Mouse (Mus musculus) B cell, adult 2 months (primary cell): ENCODE data around the gene Stt3b.

Experiments used
- DNase-seq, 2 experiments: peaks; one replicate each; pipeline ENCODE4 v3.0.0; 2022

Gene Stt3b

DNA sequence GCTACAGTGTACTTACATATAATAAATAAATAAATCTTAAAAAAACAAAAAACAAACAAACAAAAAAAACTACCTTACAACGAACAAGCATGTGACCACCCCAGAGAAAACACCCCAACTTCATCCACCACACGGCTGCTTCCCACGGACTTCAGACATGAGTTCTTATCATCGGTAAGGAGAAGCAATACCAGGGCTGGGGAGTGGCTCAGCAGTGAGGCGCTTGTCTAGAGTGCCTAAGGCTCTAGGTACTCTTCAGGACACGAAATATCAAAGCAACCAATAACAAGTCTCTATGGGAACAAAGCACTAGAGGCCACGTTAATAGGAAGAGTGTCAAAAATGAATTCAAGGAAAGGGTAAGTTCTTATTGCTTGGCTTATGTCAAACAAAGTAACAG, 49.8 kb downstream of the Stt3b start:
- DNase-seq = no peak

DNA sequence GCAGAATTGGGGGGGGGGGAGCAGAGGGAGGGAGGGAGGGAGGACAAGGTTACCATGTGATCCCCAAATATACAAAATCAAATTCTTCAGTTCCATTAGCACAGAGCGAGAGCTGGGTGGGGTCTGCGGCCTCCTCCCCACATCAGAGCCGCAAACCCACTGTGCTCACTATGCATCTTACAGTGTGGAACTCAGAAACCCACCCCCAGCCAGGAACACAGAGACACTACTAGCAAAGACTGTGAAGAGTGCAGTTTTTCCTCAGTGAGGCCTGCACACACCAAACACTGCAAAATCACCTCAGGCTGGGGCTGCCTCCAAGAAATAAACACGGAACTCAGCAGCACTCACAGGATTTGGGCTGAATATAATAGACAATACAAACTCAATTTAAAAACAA, 50.4 kb downstream of the Stt3b start:
- no peak for DNase-seq

DNA sequence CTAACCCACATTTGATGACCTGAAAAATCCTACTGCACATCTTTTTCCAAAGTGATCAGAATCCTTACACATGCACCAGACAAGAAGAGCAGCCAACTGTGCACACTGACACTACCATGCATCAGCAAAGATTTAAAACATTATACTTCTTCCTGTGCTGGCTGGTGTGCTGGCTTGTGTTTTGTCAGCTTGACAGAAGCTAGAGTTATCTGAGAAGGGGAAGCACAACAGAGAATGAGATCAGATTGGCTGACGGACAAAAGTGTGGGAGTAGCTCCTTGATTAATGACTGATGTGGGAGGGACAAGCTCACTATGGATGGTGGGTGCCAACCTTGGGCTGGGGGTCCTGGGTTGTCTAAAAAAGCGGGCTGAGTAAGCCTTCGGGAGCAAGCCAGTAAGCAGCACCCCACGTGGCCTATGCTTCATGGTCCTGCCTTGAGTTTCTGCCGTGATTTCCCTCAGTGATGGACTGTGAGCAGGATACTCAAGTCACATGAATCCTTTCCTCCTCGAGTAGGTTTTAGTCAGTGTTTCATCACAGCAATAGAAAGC, 52.4 kb downstream of the Stt3b start:
- no peak for DNase-seq

DNA sequence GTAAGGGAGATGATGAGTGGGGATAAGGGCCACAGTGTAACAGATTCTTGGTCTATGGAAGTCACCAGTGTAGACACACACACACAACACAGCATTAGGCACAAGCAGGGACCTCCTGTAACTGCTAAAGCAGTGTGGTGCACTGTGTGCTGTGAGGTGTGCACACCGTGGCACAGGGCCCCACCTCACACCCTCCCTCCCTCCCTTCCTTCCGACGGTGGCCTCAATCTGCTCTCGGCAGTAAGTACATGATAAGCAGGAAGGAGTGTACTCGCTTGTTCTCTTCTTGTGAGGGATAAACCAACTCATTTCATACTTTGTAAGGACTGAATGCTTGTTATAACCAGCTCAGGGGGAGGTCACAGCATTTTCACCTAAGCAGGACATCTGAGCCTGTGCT, 61.1 kb downstream of the Stt3b start:
- DNase-seq = no peak

DNA sequence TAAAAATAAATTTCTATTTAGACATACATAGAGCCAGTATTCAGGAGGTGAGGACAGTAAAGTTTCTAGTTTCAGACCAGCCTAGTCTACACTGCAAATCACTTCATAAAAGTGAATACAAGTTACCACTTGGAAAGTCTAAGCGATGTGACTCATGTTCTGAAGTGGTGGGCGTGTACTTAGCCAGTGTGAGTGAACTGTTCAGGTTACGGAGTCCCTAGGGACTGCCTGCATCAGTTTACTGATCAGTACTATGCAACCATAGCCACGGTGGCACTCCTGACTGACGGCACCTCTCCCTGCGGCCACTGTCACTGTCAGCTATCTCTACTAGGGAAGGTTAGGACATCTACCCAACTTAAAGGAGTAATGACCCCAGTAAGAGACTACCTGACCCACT, 65.1 kb downstream of the Stt3b start:
- DNase-seq = no peak

DNA sequence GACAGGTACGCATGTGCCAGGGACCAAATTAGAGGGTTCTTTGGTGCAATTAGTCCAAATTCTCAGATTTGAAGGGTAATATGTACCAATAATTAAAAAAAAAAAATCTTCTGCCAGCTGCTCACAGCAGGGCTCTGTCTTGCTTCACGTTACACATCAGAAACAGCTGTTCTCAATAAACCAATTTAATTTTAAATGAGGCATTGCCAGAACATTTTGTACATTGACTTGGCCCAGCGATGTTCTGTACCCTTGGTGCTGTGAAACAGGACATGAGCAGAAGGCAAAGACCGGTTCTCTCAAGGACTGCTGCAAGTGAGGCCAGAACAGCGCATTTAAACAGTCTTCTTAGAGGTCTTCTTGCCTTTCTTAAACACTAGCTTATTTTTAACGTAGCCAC, 66.6 kb downstream of the Stt3b start:
- DNase-seq = no peak

DNA sequence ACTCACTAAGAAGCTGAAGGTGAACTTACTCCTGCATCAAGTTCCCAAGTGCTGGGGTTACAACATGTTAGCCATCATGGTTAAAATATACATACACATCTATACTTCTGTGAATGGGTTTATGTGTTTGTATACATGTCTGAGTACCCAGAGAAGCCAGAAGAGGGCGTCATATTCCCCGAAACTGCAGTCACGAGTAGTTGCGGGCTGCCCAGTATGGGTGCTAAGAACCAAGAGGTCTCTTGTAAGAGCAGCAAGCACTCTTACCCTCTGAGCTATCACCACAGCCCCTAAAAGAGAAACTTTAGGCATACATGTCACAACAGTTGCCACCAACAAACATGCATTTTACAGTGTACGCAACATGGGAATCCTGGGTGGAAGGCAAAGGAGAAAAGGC, 70.4 kb downstream of the Stt3b start:
- no peak for DNase-seq

DNA sequence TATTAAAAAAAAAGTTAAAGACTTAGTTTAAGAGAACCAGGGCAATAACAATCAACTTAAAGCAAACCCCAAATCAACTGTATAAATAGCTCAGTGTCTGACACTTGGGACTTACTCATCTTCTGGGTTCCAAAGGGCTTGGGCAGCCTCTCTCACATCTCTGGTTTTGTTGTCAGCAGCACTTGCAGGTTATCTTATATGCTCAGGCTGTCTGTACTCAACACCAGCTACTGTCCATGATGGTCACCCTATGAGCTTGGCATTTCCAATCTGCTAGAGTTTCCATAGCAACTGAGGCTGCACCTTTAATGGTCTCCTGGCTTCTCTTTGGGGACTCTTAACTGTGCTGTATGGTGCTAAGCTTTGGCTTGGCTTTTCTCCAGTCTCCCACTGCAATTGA, 72.3 kb downstream of the Stt3b start:
- DNase-seq = no peak

DNA sequence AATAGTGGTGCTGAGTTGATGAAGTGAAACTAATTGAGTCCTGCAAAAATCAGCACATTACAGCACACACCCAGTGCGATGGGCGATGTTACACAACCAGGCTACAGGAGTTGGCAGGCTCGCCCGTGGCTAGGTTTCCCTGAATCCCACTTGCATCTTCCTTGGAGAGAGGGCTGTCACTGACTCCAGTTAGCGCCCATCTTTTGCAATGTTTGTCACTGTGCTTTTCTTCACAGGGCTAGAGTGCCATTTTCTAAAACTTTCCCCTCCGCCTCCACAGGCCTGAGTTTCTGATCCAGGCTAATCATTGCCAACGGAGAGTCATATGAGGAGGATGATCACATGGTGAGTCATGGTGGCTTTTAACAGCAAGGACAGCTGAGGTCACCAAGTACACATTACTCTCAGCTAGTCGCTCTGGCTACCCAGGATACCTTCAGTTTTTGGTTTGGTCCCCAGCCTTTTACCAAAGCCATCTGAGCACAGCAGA, 73.8 kb downstream of the Stt3b start:
- no peak for DNase-seq

DNA sequence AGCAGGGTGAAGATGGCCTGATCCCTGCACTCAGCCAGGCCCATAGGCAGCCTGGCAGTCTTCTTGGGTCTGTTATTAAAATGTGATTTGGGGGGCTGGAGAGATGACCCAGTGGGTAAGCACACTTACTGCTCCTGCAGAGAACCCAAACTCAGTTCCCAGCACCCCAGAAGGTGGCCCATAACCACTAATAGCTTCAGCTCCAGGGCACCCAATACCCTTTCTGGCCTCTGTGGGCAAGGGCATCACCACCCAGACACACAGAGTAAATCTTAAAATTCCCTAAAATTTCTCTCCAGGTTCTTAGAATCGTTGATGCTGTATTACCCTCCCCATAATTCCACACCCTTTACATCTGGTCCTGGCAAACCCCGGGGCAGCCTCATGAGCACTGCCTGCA, 75.7 kb downstream of the Stt3b start:
- DNase-seq = no peak

DNA sequence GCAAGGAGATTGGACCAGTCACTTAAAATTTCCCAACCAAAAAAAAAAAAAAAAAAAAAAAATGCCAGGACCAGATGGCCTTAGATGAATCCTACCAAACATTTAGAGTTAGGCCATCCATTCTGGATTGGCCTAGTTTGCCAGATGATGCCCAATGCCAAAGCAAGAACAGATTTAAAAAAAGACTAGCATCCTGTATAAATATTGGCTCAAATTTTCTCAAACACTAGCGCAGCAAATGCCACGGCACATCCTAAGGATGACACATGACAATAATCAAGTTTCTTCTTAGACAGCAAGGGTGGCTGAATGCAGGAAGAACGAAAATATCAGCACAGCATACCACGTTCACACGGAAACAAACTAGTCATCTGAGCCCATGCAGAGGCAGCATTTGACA, 76.5 kb downstream of the Stt3b start:
- no peak for DNase-seq

DNA sequence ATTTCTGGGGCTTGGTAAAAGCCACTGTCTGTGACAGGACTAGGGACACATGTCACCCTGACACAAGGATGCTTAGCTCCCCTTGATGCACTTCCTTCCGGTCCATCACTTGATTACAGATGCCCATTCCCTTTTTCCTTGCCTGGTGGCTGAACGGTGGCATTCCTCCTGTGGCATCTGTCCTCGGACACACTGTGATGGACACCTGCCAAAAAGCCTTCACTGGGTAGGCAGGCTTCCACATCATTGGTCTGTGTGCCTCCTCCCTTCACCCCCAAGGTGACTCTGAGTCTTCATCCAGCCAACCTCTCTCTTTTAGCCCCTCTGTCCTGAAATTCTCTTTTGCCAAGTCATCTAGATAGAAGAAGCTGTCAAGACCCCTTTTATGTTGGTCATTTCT, 78.7 kb downstream of the Stt3b start:
- DNase-seq = no peak

DNA sequence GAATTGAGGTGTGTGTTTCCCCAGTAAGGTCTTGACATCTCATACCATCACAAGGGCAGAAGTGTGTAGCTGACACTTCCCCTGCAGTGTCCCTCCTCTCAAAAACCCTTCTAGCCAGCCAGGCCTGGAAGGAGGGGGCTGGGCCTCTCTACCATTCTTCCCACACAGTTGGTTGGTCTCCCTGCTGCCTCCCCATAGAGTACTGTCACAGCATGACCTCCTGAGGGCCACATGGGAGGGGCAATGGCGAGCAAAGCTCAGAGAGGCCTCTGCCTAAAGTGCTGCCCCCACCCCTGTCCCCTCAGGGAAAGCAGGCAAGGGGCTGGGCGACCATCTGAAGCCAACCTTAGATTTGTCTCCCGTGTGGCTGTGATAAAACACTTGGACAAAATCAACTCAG, 80.1 kb downstream of the Stt3b start:
- no peak for DNase-seq

DNA sequence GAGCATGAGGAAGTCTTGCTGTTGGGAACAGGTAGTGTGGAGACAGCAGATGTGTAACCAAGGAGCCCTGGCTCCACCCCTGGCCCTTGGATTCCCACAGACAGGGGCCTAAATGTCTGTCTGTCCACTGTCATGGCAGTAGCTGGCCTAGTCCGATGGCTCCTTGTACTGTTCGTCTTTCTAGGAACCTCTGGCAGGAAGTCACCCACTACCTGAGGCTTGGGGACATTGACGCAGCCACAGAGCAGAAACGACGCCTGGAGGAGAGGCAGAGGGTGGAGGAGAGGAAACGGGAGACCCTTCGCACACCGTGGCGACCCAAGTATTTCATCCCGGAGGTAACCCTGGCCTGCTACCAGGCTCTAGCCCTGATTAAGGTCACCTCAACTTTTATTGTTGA, 80.5 kb downstream of the Stt3b start:
- DNase-seq = no peak

DNA sequence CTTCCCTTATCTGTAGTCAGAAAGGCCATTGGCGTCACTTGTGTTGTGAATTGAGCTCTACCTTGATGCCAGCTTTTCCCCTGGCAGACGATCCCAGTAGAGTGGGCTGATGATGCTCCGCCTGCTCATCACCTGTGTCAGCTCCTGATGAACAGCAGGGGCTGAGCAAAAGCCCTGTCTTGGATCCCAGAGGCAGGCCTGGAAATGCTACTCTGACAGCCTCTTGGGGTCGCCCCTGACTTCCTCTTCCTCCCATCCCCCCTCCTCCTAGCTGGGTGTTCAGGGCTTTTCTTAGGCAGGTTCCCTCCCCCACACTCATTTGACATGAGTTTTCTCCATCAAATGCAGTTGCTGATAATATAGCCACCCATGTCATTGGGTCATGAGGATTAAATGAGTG, 81.1 kb downstream of the Stt3b start:
- no peak for DNase-seq

DNA sequence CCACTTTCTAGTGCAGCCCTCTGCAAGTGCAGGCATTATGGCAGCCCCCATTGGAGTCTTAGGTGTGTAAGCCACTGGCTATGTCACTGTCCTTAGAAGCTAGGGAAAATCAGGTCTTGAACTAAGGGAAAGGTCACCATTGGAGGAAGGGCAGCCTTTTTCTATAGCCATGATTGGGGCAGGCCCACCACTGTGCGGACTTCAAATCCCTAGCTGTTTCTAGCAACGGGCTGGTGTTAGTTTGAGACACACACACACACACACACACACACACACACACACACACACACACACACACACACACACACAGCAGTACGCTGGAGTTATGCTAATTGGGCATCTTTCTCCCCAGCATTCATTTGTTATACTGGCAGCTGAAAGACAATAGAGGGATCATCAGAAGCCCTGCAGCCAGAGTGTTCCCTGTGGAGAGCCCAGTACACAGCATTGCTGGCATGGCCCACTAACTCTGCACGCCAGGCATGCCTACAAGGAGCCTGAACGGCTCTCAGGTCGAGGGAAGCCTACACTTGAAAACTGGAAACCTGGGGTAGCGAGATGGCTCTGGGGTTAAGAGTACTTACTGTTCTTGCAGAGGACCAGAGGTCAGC, 85.4 kb downstream of the Stt3b start:
- DNase-seq = no peak

DNA sequence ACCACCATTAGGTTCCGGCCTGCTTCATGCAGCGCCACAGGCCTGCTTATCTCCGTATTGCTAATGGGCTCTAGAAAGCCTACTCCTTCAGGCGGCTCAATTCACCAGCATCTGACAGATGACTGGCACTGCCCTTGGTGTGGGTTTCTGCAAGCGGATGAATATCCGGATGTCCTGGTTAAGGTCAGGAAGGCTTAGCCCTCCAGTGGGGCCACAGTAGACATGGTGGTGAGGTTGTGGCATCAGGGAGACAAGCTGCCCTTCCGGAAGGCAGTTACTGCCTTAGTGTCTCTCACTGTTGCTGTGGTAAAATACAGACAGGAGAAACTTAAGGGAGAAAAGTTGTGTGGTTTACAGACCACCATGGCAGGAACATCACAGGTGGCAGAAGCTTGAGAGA, 89.0 kb downstream of the Stt3b start:
- no peak for DNase-seq

DNA sequence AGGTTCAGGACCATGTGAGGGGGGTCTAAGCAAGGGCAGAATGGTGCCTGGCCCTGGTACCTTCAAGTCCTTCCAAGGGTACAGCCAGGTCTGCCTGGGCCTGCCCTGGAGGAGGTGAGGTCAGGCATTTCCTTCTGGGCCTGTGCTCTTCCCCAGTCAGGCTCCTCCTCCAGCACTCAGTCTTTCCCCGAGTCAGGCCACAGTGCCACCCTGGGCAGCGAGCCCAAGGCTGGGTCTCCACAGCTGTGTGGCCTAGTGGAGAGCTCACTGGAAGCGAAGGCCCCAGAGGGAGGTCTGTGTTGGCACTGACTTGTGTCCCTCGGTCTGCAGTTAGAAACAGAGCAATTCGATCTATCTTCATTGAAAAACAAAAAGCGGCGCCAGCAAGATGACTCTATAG, 89.8 kb downstream of the Stt3b start:
- no peak for DNase-seq

DNA sequence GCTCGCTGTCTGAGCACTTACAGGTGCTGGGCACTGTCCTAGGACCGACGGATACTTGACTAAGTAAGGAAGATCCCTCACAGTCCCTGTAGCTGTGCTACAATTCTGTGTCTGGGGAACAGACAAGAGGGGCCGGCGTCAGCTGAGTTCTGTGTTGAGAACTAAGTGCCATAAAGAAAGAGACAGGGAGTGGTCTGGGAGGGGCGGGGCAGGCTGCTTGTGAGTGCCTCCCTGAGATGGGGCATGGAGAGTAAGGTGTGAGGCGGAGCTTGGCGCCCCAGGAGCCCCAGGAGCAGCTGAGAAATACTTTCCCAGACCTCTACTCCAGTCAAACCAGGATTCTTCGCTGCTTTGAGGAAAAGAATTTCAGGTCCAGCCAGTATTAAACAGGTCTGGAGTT, 92.2 kb downstream of the Stt3b start:
- DNase-seq = no peak

DNA sequence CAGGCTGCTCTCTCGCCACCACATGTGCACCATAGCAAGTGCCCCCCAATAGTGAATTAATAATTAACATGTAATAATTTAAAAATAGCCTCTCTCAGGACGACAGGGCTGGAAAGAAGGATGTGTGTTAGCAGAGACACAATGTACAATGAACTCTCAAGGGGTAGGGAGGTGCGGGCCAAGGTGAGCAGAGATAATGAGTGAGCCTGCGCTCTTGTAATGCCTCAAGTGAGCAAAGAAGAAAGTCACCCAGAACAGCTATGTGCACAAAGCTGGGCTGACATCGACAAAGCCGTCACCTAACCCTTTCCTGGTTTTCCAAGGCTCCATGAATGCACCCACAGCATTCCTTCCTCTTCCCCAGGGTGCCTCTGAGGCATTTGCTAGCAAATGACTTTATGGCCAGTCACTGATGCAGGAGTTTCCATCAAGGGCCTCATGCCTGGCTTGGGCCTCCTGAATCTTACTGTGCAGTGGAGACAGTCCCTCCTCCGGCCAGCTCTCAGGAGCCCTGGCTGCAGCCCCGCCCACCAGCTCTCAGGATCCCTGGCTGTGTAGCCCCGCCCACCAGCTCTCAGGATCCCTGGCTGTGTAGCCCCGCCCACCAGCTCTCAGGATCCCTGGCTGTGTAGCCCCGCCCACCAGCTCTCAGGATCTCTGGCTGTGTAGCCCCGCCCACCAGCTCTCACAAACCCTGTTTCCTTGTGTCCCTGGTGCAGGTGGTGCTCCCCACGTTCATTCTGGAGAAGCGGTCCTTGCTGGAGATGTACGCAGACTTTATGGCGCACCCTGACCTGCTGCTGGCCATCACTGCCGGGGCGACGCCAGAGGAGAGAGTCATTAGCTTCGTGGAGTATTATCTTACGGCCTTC, 94.2 kb downstream of the Stt3b start:
- DNase-seq = no peak

DNA sequence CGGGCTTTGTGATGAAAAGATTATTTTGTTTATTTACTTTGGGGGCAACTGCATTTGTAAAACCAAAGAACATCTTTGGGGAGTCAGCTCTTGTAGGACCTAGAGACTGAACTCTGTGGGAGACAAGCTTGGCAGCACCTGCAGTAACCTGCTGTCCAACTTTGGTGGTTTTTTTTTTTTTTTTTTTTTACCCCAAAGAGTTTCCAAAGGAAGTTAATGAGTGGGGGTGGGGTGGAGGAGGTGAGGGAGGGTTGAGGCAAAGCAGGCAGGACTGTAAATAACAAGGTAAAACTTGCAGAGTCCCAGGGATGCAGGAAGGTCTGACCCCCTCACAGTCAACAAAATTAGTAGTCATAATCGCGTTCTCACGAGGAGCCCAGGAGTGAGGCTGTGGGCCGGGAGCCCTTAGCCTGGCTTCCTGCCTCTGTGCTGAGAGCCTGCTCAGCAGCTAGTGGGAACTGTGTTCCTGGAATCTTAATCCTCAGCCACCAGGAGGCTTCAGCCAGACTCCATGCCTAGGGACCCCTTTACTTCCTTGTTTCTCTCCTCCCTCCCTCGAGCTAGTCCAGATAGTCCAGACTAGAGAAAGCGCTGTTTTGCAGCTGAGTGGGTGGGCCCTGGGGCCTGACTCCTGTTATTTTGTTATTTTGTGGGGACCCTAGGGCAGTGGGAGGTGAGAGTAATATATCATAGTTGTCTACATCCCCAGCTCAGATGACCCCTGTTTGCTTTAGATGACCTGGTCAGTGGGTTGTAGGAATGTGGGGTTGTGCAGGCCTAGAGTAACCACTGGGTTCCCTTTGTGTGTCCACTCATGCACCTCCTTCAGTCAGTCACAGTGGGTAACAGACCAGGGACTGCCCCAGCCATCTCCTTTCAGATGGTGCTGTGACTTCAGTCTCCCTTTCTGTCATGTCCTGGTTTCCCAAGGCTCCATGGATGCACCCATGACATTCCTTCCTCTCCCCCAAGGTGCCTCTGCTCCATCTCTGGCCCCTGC, 95.3 kb downstream of the Stt3b start:
- DNase-seq = no peak

DNA sequence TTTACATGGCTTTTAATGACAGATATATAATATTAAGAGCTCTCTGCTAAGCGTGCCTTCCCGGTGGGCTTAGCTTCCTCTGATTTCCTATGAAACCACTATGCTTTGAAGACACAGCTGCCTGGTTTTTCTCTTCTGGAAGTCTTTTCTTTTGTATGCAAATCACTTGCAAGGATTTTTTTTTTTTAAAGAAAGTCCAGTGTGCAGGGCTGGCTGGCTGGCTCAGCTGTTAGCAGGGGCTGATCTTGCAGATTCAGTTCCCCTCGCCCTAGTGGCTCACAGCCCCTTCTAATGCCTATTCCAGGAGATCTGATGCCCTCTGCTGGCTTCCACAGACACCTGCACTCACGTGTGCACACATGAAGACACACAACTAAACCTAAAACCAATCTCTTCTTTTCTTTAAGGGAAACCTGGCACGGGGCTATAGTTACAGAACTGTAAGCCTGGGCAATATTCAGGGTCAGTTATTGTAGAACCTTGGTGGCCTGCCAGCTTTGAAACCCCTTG, 96.4 kb downstream of the Stt3b start:
- DNase-seq = no peak

DNA sequence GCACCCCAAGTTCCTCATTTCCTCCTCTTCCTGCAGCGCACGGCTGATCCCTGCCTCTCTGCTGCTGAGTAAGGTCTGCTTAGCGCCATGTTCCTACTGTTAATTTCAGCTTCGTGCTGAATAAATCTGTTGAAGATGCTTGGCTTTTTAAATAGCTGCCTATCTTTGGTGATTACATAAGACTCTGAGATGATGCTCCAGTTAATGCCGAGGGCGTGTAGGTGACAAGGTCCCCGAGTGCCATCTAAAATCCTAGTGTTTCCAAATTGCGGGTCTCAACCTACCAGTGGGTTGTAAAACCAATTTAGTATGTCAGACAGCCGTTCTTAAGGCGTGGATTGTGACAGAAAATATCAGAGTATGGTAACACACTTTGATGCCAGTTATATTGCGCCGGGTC, 99.7 kb downstream of the Stt3b start:
- no peak for DNase-seq
